Mouse (Mus musculus): ENCODE data around the gene Krt33a. TPM values are rescaled to one million over a fixed set of nuclear protein-coding genes. Genes with fewer than 3 reads are reported as not detected.

Krt33a gene
- polyA plus RNA-seq, 1 experiment: not detected

- Histone ChIP-seq H3K36me3 (ENCODE audit: control insufficient read depth, insufficient read depth, low read length) (no peaks in the 10 kb centered on the region), H3K27me3 (ENCODE audit: control insufficient read depth, insufficient read depth, low read length) (no peaks in the 10 kb centered on the region), H3K4me1 (ENCODE audit: control insufficient read depth, insufficient read depth, low read length) (peaks cover 2% of the 10 kb centered on the region; the same call in 1 of the 2 replicates), H3K27ac (ENCODE audit: control insufficient read depth, insufficient read depth, low read depth, low read length) (no peak overlapping the region), H3K4me3 (ENCODE audit: control insufficient read depth, low read depth, low read length) (no peak overlapping the region)
- TF ChIP-seq CTCF (IDR thresholded peaks at IDR 0.05; ENCODE audit: control insufficient read depth, insufficient read depth, insufficient replicate concordance, low read depth, low read length) (no peak), POLR2A (IDR thresholded peaks at IDR 0.05; ENCODE audit: control insufficient read depth, low read depth, low read length) (no peak)
Measured at GRCm38 (mm10) chr11:99988530-99988929, 27.5 kb downstream of the Krt33a start.

- H3K4me1 ChIP-seq (ENCODE audit: control insufficient read depth, insufficient read depth, low read length): no peaks in the 10 kb centered on the region
- H3K27me3 ChIP-seq (ENCODE audit: control insufficient read depth, insufficient read depth, low read length): no peaks in the 10 kb centered on the region
- no peak within 1 kb of the TSS for H3K4me3 ChIP-seq (ENCODE audit: control insufficient read depth, low read depth, low read length)
- H3K36me3 ChIP-seq (ENCODE audit: control insufficient read depth, insufficient read depth, low read length): no peaks in the 10 kb centered on the region
- TF ChIP-seq POLR2A (IDR thresholded peaks at IDR 0.05; ENCODE audit: control insufficient read depth, low read depth, low read length) (no peak), CTCF (IDR thresholded peaks at IDR 0.05; ENCODE audit: control insufficient read depth, insufficient read depth, insufficient replicate concordance, low read depth, low read length) (no peak)
- H3K27ac ChIP-seq (ENCODE audit: control insufficient read depth, insufficient read depth, low read depth, low read length): no peak within 1 kb of the TSS
Measured at GRCm38 (mm10) chr11:99986180-99986647, 29.8 kb downstream of the Krt33a start, which contains the start of gene Krtap16-1. TSS of gene Krtap16-1 (minus strand) at chr11:99986597.

DNA sequence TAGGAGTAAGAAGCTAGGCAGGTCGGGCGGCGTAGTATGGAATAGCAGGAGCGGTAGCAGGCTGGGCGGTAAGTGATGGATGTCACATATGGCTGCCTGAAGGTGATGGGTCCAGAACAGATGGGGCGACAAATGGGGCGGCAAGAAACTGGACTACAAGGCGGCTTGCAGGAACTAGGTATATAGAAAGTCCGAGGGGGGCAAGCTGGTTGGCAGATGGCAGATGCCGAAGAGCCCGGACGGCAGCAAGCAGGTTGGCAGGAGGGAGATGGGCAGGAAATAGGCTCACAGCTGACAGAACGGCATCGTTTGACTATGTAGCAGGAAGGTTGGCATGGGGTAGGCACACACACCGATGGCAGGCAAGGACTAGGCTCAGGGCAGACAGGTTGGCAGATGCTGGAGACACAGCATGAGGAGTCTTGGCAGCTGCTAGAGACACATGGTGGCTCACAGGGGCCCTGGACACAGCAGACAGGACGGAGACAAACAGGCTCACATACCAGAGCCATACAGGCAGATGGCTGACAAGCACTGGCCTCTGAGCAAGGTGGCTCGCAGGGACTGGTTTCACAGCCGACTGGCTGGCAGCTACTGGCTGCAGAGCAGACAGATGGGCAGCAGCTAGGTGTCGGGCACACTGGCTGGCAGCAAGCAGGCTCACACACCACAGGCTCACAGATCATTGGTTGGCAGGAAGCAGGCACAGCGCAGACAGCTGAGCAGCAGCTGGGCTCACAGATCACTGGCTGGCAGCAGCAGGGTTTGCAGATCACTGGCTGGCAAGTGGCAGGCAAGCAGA lies 30.5 kb downstream of the Krt33a start:
- Histone ChIP-seq H3K36me3 (ENCODE audit: control insufficient read depth, insufficient read depth, low read length) (no peaks in the 10 kb centered on the region), H3K4me3 (ENCODE audit: control insufficient read depth, low read depth, low read length) (no peak overlapping the region), H3K27ac (ENCODE audit: control insufficient read depth, insufficient read depth, low read depth, low read length) (no peak overlapping the region), H3K4me1 (ENCODE audit: control insufficient read depth, insufficient read depth, low read length) (no peaks in the 10 kb centered on the region), H3K27me3 (ENCODE audit: control insufficient read depth, insufficient read depth, low read length) (no peaks in the 10 kb centered on the region)
- TF ChIP-seq CTCF (IDR thresholded peaks at IDR 0.05; ENCODE audit: control insufficient read depth, insufficient read depth, insufficient replicate concordance, low read depth, low read length) (no peak), POLR2A (IDR thresholded peaks at IDR 0.05; ENCODE audit: control insufficient read depth, low read depth, low read length) (no peak)

GRCm38 (mm10) chr11:99983442-99983841 lies 32.6 kb downstream of the Krt33a start:
- H3K27me3 ChIP-seq (ENCODE audit: control insufficient read depth, insufficient read depth, low read length): no peaks in the 10 kb centered on the region
- H3K36me3 ChIP-seq (ENCODE audit: control insufficient read depth, insufficient read depth, low read length): no peaks in the 10 kb centered on the region
- H3K4me3 ChIP-seq (ENCODE audit: control insufficient read depth, low read depth, low read length): no peak overlapping the region
- H3K27ac ChIP-seq (ENCODE audit: control insufficient read depth, insufficient read depth, low read depth, low read length): no peak overlapping the region
- no peak for TF ChIP-seq POLR2A (IDR thresholded peaks at IDR 0.05; ENCODE audit: control insufficient read depth, low read depth, low read length)
- TF ChIP-seq CTCF (IDR thresholded peaks at IDR 0.05; ENCODE audit: control insufficient read depth, insufficient read depth, insufficient replicate concordance, low read depth, low read length): no peak
- no peaks in the 10 kb centered on the region for H3K4me1 ChIP-seq (ENCODE audit: control insufficient read depth, insufficient read depth, low read length)

DNA sequence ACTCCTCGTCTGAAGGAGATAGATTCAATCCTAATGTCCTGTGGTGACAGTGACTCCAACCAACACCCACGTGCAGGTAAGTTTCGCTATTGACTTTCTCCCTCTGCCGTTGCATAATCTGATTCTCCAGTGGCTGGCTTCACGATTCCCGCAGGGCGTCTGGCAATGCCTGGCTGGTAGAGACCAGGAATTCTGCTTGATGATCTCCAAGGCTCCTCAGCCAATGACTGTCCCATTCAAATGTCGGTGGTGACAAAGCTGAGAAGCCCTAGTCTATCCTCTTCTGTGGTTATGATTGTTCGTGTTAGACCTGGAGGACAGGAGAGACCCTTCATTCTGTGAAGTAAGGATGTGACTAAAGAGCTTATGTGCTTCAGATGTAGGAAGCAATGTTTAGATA lies 33.3 kb downstream of the Krt33a start:
- H3K4me1 ChIP-seq (ENCODE audit: control insufficient read depth, insufficient read depth, low read length): no peaks in the 10 kb centered on the region
- no peaks in the 10 kb centered on the region for H3K27me3 ChIP-seq (ENCODE audit: control insufficient read depth, insufficient read depth, low read length)
- TF ChIP-seq CTCF (IDR thresholded peaks at IDR 0.05; ENCODE audit: control insufficient read depth, insufficient read depth, insufficient replicate concordance, low read depth, low read length) (no peak), POLR2A (IDR thresholded peaks at IDR 0.05; ENCODE audit: control insufficient read depth, low read depth, low read length) (no peak)
- H3K36me3 ChIP-seq (ENCODE audit: control insufficient read depth, insufficient read depth, low read length): no peaks in the 10 kb centered on the region
- no peak overlapping the region for H3K4me3 ChIP-seq (ENCODE audit: control insufficient read depth, low read depth, low read length)
- H3K27ac ChIP-seq (ENCODE audit: control insufficient read depth, insufficient read depth, low read depth, low read length): no peak overlapping the region

DNA sequence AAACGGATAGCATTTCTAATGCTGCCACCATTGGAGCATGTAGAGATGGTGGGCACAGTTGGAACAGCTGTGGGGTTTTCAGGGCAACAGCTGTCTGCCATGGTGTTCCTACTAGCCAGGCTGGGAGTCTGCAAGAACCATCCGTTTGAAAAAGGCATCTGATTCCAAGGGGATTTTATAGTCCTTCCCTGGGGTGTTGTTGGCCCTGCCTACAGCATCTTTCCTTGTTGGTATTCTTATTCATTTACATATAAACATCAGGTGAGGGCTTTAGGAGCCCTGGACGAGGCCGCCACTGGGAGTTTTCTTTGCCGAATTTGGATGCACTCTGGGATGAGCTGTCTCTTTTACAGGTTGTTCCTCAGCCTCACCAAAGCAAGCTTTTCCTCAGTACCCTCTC lies 37.1 kb downstream of the Krt33a start, which contains the start of gene Krtap29-1:
Gene Krtap29-1, minus strand, starts transcription at position 101 of the 400 bp plus-strand sequence.
- Histone ChIP-seq H3K36me3 (ENCODE audit: control insufficient read depth, insufficient read depth, low read length) (no peaks in the 10 kb centered on the region), H3K4me1 (ENCODE audit: control insufficient read depth, insufficient read depth, low read length) (no peaks in the 10 kb centered on the region), H3K27ac (ENCODE audit: control insufficient read depth, insufficient read depth, low read depth, low read length) (no peak within 1 kb of the TSS), H3K4me3 (ENCODE audit: control insufficient read depth, low read depth, low read length) (no peak within 1 kb of the TSS), H3K27me3 (ENCODE audit: control insufficient read depth, insufficient read depth, low read length) (no peaks in the 10 kb centered on the region)
- no peak for TF ChIP-seq CTCF (IDR thresholded peaks at IDR 0.05; ENCODE audit: control insufficient read depth, insufficient read depth, insufficient replicate concordance, low read depth, low read length)
- no peak for TF ChIP-seq POLR2A (IDR thresholded peaks at IDR 0.05; ENCODE audit: control insufficient read depth, low read depth, low read length)

DNA sequence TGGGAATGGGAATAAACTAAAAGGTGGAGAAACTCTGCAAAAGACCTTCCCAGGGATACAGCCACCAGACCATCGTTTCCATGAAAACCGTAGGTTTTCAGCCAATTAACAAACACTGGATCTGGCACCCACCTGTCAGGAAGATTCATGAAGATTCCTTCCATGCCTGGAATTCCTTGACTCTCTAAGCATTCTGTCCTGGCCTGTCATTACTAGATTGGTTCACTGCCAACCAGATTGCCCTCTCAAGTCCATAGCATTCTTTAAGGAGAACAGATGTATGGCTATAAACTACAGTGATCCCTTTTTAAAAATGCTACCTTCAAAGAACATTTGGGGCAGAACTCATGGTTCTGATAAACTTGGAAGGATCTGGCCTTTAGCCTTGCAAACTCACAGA lies 50.1 kb downstream of the Krt33a start:
- TF ChIP-seq POLR2A (IDR thresholded peaks at IDR 0.05; ENCODE audit: control insufficient read depth, low read depth, low read length) (no peak), CTCF (IDR thresholded peaks at IDR 0.05; ENCODE audit: control insufficient read depth, insufficient read depth, insufficient replicate concordance, low read depth, low read length) (no peak)
- no peak overlapping the region for H3K4me3 ChIP-seq (ENCODE audit: control insufficient read depth, low read depth, low read length)
- no peaks in the 10 kb centered on the region for H3K4me1 ChIP-seq (ENCODE audit: control insufficient read depth, insufficient read depth, low read length)
- no peaks in the 10 kb centered on the region for H3K27me3 ChIP-seq (ENCODE audit: control insufficient read depth, insufficient read depth, low read length)
- H3K36me3 ChIP-seq (ENCODE audit: control insufficient read depth, insufficient read depth, low read length): no peaks in the 10 kb centered on the region
- no peak overlapping the region for H3K27ac ChIP-seq (ENCODE audit: control insufficient read depth, insufficient read depth, low read depth, low read length)

Data from testis, adult 2 months (tissue).